Mouse (Mus musculus) kidney, postnatal 0 days (tissue): ENCODE measurements around the gene Tdp2. TPM values are rescaled to one million over a fixed set of nuclear protein-coding genes. Genes with fewer than 3 reads are reported as not detected.

Experiments used
- ATAC-seq: fragments of 200-750 bp; cut with Nextera tagmentation; replicated peaks from 2 replicates; pipeline ENCODE4 v1.8.0; 2017; ENCODE audit warnings: low read depth, moderate number of reproducible peaks, moderate TSS enrichment, moderate library complexity; ENCODE audit not compliant: low FRiP score
- DNase-seq: peaks from one replicate; pipeline ENCODE4 v3.0.0-alpha.2; 2016; ENCODE audit warnings: low spot score
- H3K27ac ChIP-seq: fragments of 300-500 bp; sonication (generic); 2 replicates; pipeline ENCODE4 v1.5.1; 2014; ENCODE audit warnings: mild to moderate bottlenecking
- H3K27me3 ChIP-seq: fragments of 300-500 bp; sonication (generic); 2 replicates; pipeline ENCODE4 v1.6.1; 2014; ENCODE audit warnings: low read length, mixed read lengths; ENCODE audit not compliant: insufficient read depth
- H3K36me3 ChIP-seq: fragments of 300-500 bp; sonication (generic); 2 replicates; pipeline ENCODE4 v1.6.1; 2014; ENCODE audit warnings: low read length, mixed read lengths; ENCODE audit not compliant: insufficient read depth
- H3K4me1 ChIP-seq: fragments of 300-500 bp; sonication (generic); replicated peaks from 2 replicates; pipeline ENCODE4 v1.6.1; 2014; ENCODE audit warnings: antibody characterized with exemption, low read length, mixed read lengths; ENCODE audit not compliant: insufficient read depth
- H3K4me2 ChIP-seq: fragments of 300-500 bp; sonication (generic); 2 replicates; pipeline ENCODE4 v1.6.1; 2014; ENCODE audit warnings: mild to moderate bottlenecking, low read length, moderate library complexity, mixed read lengths
- H3K4me3 ChIP-seq: fragments of 300-500 bp; sonication (generic); replicated peaks from 2 replicates; pipeline ENCODE4 v1.5.1; 2014; ENCODE audit warnings: low read depth, low read length
- H3K9ac ChIP-seq: fragments of 300-500 bp; sonication (generic); 2 replicates; pipeline ENCODE4 v1.6.1; 2014; ENCODE audit warnings: low read depth, low read length
- H3K9me3 ChIP-seq: fragments of 300-500 bp; sonication (generic); replicated peaks from 2 replicates; pipeline ENCODE4 v1.6.1; 2016; ENCODE audit warnings: low read length, inconsistent platforms, mixed read lengths
- CTCF ChIP-seq: IDR thresholded peaks from 2 replicates; pipeline ENCODE4 v1.5.1; 2016; ENCODE audit warnings: antibody characterized with exemption, low read depth, mild to moderate bottlenecking, moderate library complexity
- WGBS: fragments of 180-500 bp; shearing (Covaris S2); extraction: QIAGEN DNeasy Blood & Tissue Kit; methylation state at CpG from one replicate; pipeline ENCODE4 v1.1.7; 2014; 5-methylcytosine and 5-hydroxymethylcytosine counted together
- polyA plus RNA-seq: library from polyadenylated mRNA; unstranded; fragments of >200 nt; fragmentation: Nextera tagmentation; extraction: Ambion mirVana; gene quantifications from 2 replicates; pipeline ENCODE4 v1.2.1, GENCODE M21; 2015

Gene Tdp2
- polyA plus RNA-seq, 1 experiment from 2014 or later, result 51.8 TPM

- Histone ChIP-seq H3K4me3 (no peak overlapping the region), H3K27ac (no peak overlapping the region), H3K27me3 (no peaks in the 10 kb centered on the region), H3K36me3 (peaks cover 7% of the 10 kb centered on the region; the same call in 1 of the 2 replicates), H3K9me3 (no peaks in the 10 kb centered on the region), H3K4me1 (no peaks in the 10 kb centered on the region), H3K9ac (no peak overlapping the region), H3K4me2 (no peak overlapping the region)
- TF ChIP-seq CTCF, result no peak
- DNase-seq (no peak), ATAC-seq (no peak)
- WGBS, result 87% methylated on average over 16 of the region's 16 CpGs
Observed at GRCm38 (mm10) chr13:24822663-24823343, 8.7 kb upstream of the Tdp2 start.

GRCm38 (mm10) chr13:24824647-24825046, 6.8 kb upstream of the Tdp2 start:
- WGBS, result 87% methylated on average over 4 of the region's 4 CpGs
- Histone ChIP-seq H3K36me3 (peaks cover 3% of the 10 kb centered on the region; the same call in 1 of the 2 replicates), H3K4me2 (no peak overlapping the region), H3K4me3 (no peak overlapping the region), H3K9me3 (no peaks in the 10 kb centered on the region), H3K9ac (no peak overlapping the region), H3K27ac (no peak overlapping the region), H3K27me3 (no peaks in the 10 kb centered on the region), H3K4me1 (no peaks in the 10 kb centered on the region)
- no peak for TF ChIP-seq CTCF
- ATAC-seq (no peak), DNase-seq (no peak)

DNA sequence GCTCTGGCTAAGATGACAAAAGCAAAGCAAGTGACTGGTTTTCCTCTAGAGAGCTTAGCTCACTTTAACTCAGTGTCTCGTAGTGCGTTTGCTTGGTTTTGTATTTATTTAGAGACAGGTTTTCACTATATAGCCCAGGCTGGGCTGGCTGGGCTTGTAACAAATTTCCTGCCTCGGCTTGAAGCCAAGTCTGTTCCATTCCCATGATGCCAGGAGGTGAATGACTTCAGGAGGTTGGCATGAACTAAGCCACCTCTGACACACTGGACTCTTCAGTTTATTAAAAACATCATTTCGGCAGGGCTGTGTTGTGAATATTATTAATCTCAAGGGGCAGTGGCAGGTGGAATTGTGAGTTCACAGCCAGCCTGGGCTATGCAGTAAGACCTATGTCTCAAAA, 5.9 kb upstream of the Tdp2 start:
- Histone ChIP-seq H3K9me3 (no peaks in the 10 kb centered on the region), H3K27me3 (no peaks in the 10 kb centered on the region), H3K27ac (no peak overlapping the region), H3K4me1 (no peaks in the 10 kb centered on the region), H3K4me3 (no peak overlapping the region), H3K4me2 (no peak overlapping the region), H3K36me3 (no peaks in the 10 kb centered on the region), H3K9ac (no peak overlapping the region)
- no peak for TF ChIP-seq CTCF
- WGBS, result 85% methylated on average over 4 of the region's 4 CpGs
- DNase-seq (no peak), ATAC-seq (no peak)

DNA sequence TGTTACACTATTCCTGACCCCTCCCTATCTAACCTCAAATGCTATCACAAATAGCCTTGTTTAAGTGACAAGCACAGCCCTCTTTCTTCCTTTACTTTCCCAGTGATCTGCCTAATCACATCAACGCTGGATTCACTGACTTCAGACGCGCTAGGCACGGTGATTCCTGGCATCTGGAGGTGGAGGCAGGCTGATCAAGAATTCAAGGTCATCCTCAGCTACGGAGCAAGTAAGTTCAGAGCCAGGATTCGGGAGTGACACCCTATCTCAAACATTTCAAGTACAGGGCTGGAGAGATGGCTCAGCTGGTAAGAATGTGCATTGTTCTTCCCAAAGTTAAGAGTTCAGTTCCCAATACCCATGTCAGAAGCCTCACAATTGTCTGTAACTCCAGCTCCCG, 5.4 kb upstream of the Tdp2 start:
- H3K36me3 ChIP-seq, result no peaks in the 10 kb centered on the region
- no peak overlapping the region for H3K4me3 ChIP-seq
- 81% methylated on average over 7 of the region's 7 CpGs for WGBS
- H3K9ac ChIP-seq, result no peak overlapping the region
- H3K9me3 ChIP-seq, result no peaks in the 10 kb centered on the region
- H3K4me2 ChIP-seq, result no peak overlapping the region
- H3K27ac ChIP-seq, result no peak overlapping the region
- H3K27me3 ChIP-seq, result no peaks in the 10 kb centered on the region
- ATAC-seq (no peak), DNase-seq (no peak)
- H3K4me1 ChIP-seq, result no peaks in the 10 kb centered on the region
- no peak for TF ChIP-seq CTCF

- peaks cover 8% of the 10 kb centered on the region for H3K4me1 ChIP-seq
- no peaks in the 10 kb centered on the region for H3K9me3 ChIP-seq
- no peaks in the 10 kb centered on the region for H3K36me3 ChIP-seq
- H3K27ac ChIP-seq, result peak overlapping the region; percentile 94
- peak overlapping the region; percentile 74 for H3K4me2 ChIP-seq
- H3K27me3 ChIP-seq, result no peaks in the 10 kb centered on the region
- H3K4me3 ChIP-seq, result peak overlapping the region; percentile 91
- peak overlapping the region; percentile 94 for H3K9ac ChIP-seq
- no peak for TF ChIP-seq CTCF
- ATAC-seq (no peak), DNase-seq (peak; percentile 31)
- 1% methylated on average over 20 of the region's 20 CpGs for WGBS
Observed at GRCm38 (mm10) chr13:24830756-24831352, 625 bp upstream of the Tdp2 start.

- peak overlapping the region; percentile 91 for H3K4me3 ChIP-seq
- peak overlapping the region; percentile 94 for H3K27ac ChIP-seq
- no peak for TF ChIP-seq CTCF
- H3K27me3 ChIP-seq, result no peaks in the 10 kb centered on the region
- peak overlapping the region; percentile 94 for H3K9ac ChIP-seq
- DNase-seq (no peak), ATAC-seq (no peak; the same call in 1 of the 2 replicates)
- WGBS, result 2% methylated on average over 21 of the region's 21 CpGs
- H3K4me1 ChIP-seq, result peaks cover 8% of the 10 kb centered on the region
- H3K9me3 ChIP-seq, result no peaks in the 10 kb centered on the region
- H3K4me2 ChIP-seq, result peak overlapping the region; percentile 74
- H3K36me3 ChIP-seq, result no peaks in the 10 kb centered on the region
Observed at GRCm38 (mm10) chr13:24832131-24832810, 792 bp downstream of the Tdp2 start.
